Mouse (Mus musculus) heart, embryonic 11.5 days (tissue): ENCODE measurements around the gene Zc3h18. TPM values are rescaled to one million over a fixed set of nuclear protein-coding genes. Genes with fewer than 3 reads are reported as not detected.

Source experiments
- ATAC-seq: fragments of 200-750 bp; cut with Nextera tagmentation; replicated peaks from 2 replicates; pipeline ENCODE4 v1.8.0; 2017; ENCODE audit warnings: moderate library complexity; ENCODE audit not compliant: insufficient number of reproducible peaks, low FRiP score, low TSS enrichment
- H3K27ac ChIP-seq: fragments of 300-500 bp; sonication (generic); 2 replicates; pipeline ENCODE4 v1.5.1; 2014; ENCODE audit warnings: mild to moderate bottlenecking, low read depth, low read length
- H3K27me3 ChIP-seq: fragments of 300-500 bp; sonication (generic); 2 replicates; pipeline ENCODE4 v1.6.1; 2014; ENCODE audit warnings: mild to moderate bottlenecking, low read length, mixed read lengths; ENCODE audit not compliant: control insufficient read depth, insufficient read depth
- H3K36me3 ChIP-seq: fragments of 300-500 bp; sonication (generic); 2 replicates; pipeline ENCODE4 v1.6.1; 2014; ENCODE audit warnings: mild to moderate bottlenecking, low read length, moderate library complexity, mixed read lengths; ENCODE audit not compliant: control insufficient read depth, insufficient read depth
- H3K4me1 ChIP-seq: fragments of 300-500 bp; sonication (generic); 2 replicates; pipeline ENCODE4 v1.6.1; 2014; ENCODE audit warnings: low read length; ENCODE audit not compliant: control insufficient read depth, insufficient read depth
- H3K4me2 ChIP-seq: fragments of 300-500 bp; sonication (generic); 2 replicates; pipeline ENCODE4 v1.6.1; 2014; ENCODE audit warnings: mild to moderate bottlenecking, moderate library complexity
- H3K4me3 ChIP-seq: fragments of 300-500 bp; sonication (generic); 2 replicates; pipeline ENCODE4 v1.5.1; 2014; ENCODE audit warnings: low read depth, low read length
- H3K9ac ChIP-seq: fragments of 300-500 bp; sonication (generic); 2 replicates; pipeline ENCODE4 v1.6.1; 2014; ENCODE audit warnings: mild to moderate bottlenecking, low read depth, low read length, moderate library complexity
- H3K9me3 ChIP-seq: fragments of 300-500 bp; sonication (generic); replicated peaks from 2 replicates; pipeline ENCODE4 v1.6.1; 2016; ENCODE audit warnings: low read length; ENCODE audit not compliant: control insufficient read depth
- WGBS: fragments of 180-500 bp; shearing (Covaris S2); extraction: QIAGEN DNeasy Blood & Tissue Kit; methylation state at CpG from one replicate; pipeline ENCODE4 v1.1.7; 2014; ENCODE audit not compliant: insufficient replicate concordance; 5-methylcytosine and 5-hydroxymethylcytosine counted together
- polyA plus RNA-seq: library from polyadenylated mRNA; unstranded; fragments of >200 nt; fragmentation: Nextera tagmentation; extraction: Ambion mirVana; gene quantifications from 2 replicates; pipeline ENCODE4 v1.2.1, GENCODE M21; 2014

Zc3h18 gene
- polyA plus RNA-seq, 1 experiment from 2014 or later: 22.2 TPM

GRCm38 (mm10) chr8:122442356-122442755 is 65.9 kb downstream of the Zc3h18 start:
- peaks cover 29% of the 10 kb centered on the region for H3K4me1 ChIP-seq
- no peak for ATAC-seq

GRCm38 (mm10) chr8:122442781-122443180 is 66.4 kb downstream of the Zc3h18 start:
- Histone ChIP-seq H3K27ac (no peak overlapping the region), H3K4me1 (peaks cover 28% of the 10 kb centered on the region), H3K9ac (peak overlapping the region; percentile 66), H3K9me3 (no peaks in the 10 kb centered on the region), H3K4me3 (peak overlapping the region; percentile 61), H3K4me2 (peak overlapping the region; percentile 86), H3K27me3 (no peaks in the 10 kb centered on the region), H3K36me3 (peaks cover 5% of the 10 kb centered on the region; the same call in 1 of the 2 replicates)
- under 1% methylated on average over 12 of the region's 12 CpGs for WGBS
- no peak for ATAC-seq

More at GRCm38 (mm10) chr8:122442356-122442755, 65.9 kb downstream of the Zc3h18 start:
- peak overlapping the region; percentile 61 for H3K4me3 ChIP-seq
- H3K9me3 ChIP-seq: no peaks in the 10 kb centered on the region
- H3K27ac ChIP-seq: no peak overlapping the region
- WGBS: 30% methylated on average over 7 of the region's 7 CpGs
- H3K36me3 ChIP-seq: peaks cover 8% of the 10 kb centered on the region
- H3K9ac ChIP-seq: peak overlapping the region; percentile 66
- H3K27me3 ChIP-seq: no peaks in the 10 kb centered on the region
- peak overlapping the region; percentile 86 for H3K4me2 ChIP-seq

- H3K4me1 ChIP-seq: peaks cover 22% of the 10 kb centered on the region
- H3K9ac ChIP-seq: peak within 1 kb of the TSS; percentile 80
- peaks cover 5% of the 10 kb centered on the region; the same call in 1 of the 2 replicates for H3K36me3 ChIP-seq
- H3K27me3 ChIP-seq: no peaks in the 10 kb centered on the region
- H3K27ac ChIP-seq: peak within 1 kb of the TSS; percentile 95
- H3K4me3 ChIP-seq: peak within 1 kb of the TSS; percentile 61
- WGBS: under 1% methylated on average over 47 of the region's 47 CpGs
- ATAC-seq: peak; percentile 95
- no peaks in the 10 kb centered on the region for H3K9me3 ChIP-seq
- peak within 1 kb of the TSS; percentile 86 for H3K4me2 ChIP-seq
Measured at GRCm38 (mm10) chr8:122443262-122444006, 67.0 kb downstream of the Zc3h18 start, which contains the start of gene Mvd. Mvd (minus strand) TSS chr8:122443422.

- Histone ChIP-seq H3K36me3 (peaks cover 4% of the 10 kb centered on the region; the same call in 1 of the 2 replicates), H3K4me1 (peaks cover 22% of the 10 kb centered on the region), H3K9me3 (no peaks in the 10 kb centered on the region), H3K27ac (peak overlapping the region; percentile 95), H3K4me3 (peak overlapping the region; percentile 61), H3K9ac (peak overlapping the region; percentile 80), H3K27me3 (no peaks in the 10 kb centered on the region), H3K4me2 (peak overlapping the region; percentile 75)
- 24% methylated on average over 19 of the region's 19 CpGs for WGBS
- no peak for ATAC-seq
Measured at GRCm38 (mm10) chr8:122444058-122444748, 67.8 kb downstream of the Zc3h18 start.

- Histone ChIP-seq H3K27me3 (no peaks in the 10 kb centered on the region), H3K4me2 (peak overlapping the region; percentile 75), H3K9ac (peak overlapping the region; percentile 36; the same call in 1 of the 2 replicates), H3K9me3 (no peaks in the 10 kb centered on the region), H3K27ac (0 out of 2 replicates have a peak overlapping the region, but pooled peaks have one; percentile 95), H3K4me3 (no peak overlapping the region; the same call in 1 of the 2 replicates), H3K36me3 (no peaks in the 10 kb centered on the region), H3K4me1 (peaks cover 22% of the 10 kb centered on the region)
- no peak for ATAC-seq
- WGBS: 55% methylated on average over 3 of the region's 3 CpGs
Measured at GRCm38 (mm10) chr8:122445203-122445602, 68.8 kb downstream of the Zc3h18 start.

GRCm38 (mm10) chr8:122451161-122451703 is 74.8 kb downstream of the Zc3h18 start:
- no peaks in the 10 kb centered on the region for H3K36me3 ChIP-seq
- 38% methylated on average over 7 of the region's 7 CpGs for WGBS
- H3K9ac ChIP-seq: no peak overlapping the region
- H3K4me1 ChIP-seq: peaks cover 18% of the 10 kb centered on the region
- H3K4me3 ChIP-seq: 0 out of 2 replicates have a peak overlapping the region, but pooled peaks have one; percentile 4
- no peaks in the 10 kb centered on the region for H3K27me3 ChIP-seq
- peak overlapping the region; percentile 88 for H3K27ac ChIP-seq
- H3K9me3 ChIP-seq: no peaks in the 10 kb centered on the region
- ATAC-seq: peak; percentile 56
- peak overlapping the region; percentile 45 for H3K4me2 ChIP-seq

- Histone ChIP-seq H3K36me3 (no peaks in the 10 kb centered on the region), H3K27me3 (0 out of 2 replicates have a peak, but pooled peaks cover under 1% of the 10 kb centered on the region), H3K4me3 (no peak overlapping the region), H3K4me1 (peaks cover 18% of the 10 kb centered on the region), H3K4me2 (0 out of 2 replicates have a peak overlapping the region, but pooled peaks have one; percentile 3), H3K9me3 (no peaks in the 10 kb centered on the region), H3K9ac (no peak overlapping the region; the same call in 1 of the 2 replicates), H3K27ac (peak overlapping the region; percentile 88)
- ATAC-seq: no peak
- WGBS: 63% methylated on average over 10 of the region's 10 CpGs
Measured at GRCm38 (mm10) chr8:122452154-122452553, 75.7 kb downstream of the Zc3h18 start.

GRCm38 (mm10) chr8:122454409-122454808 is 78.0 kb downstream of the Zc3h18 start:
- ATAC-seq: no peak
- H3K4me2 ChIP-seq: no peak overlapping the region
- H3K4me1 ChIP-seq: peaks cover 18% of the 10 kb centered on the region
- H3K27ac ChIP-seq: no peak overlapping the region
- no peaks in the 10 kb centered on the region for H3K9me3 ChIP-seq
- no peak overlapping the region for H3K4me3 ChIP-seq
- 83% methylated on average over 6 of the region's 6 CpGs for WGBS
- H3K9ac ChIP-seq: no peak overlapping the region
- peaks cover 12% of the 10 kb centered on the region for H3K27me3 ChIP-seq
- H3K36me3 ChIP-seq: no peaks in the 10 kb centered on the region
